Mouse (Mus musculus) heart, adult 9 months (tissue): Measurements from ENCODE around the gene Lrguk.

Experiments used
- DNase-seq, 2 experiments: peaks; one replicate each; pipeline ENCODE4 v3.0.0; 2022; ENCODE audit warnings: low spot score in 2 of 2

Gene Lrguk

DNA sequence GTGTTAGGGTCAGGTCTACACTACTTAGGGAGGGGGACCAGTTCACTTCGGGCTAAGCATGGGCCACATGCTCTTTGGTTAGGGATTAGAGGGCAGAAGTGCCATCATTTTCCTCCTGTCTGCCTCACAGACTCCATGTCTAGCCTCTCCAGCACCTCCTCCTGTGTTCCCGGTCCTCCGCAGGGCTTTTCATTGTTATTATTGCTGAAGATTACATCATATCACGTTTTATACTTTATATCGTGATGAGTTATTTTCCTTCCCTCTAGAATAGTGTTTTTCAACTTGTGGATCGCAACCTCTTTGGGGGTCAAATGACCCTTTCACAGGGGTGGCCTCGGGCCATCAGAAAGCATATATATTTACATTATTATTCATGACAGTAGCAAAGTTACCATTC lies 37.5 kb downstream of the Lrguk start:
- no peak for DNase-seq

DNA sequence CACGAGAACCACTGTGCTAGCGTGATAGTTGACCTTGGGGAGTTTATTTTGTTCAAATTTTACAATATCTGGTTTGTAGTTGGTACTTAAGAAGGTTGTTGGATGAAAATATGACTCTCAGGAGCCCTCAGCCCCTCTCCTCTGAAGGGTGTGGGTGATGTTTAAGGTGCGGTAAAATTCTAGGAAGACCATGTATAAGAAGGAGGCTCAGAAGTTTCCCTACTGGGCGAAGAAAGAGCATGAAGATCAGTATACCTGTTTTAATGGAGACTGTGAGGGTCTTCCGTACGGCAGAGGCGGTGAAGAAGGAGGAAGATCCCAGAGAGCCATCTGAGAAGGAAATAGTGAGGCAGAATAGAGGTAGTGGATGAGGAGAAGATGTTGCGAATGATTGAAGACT lies 38.0 kb downstream of the Lrguk start:
- no peak for DNase-seq

DNA sequence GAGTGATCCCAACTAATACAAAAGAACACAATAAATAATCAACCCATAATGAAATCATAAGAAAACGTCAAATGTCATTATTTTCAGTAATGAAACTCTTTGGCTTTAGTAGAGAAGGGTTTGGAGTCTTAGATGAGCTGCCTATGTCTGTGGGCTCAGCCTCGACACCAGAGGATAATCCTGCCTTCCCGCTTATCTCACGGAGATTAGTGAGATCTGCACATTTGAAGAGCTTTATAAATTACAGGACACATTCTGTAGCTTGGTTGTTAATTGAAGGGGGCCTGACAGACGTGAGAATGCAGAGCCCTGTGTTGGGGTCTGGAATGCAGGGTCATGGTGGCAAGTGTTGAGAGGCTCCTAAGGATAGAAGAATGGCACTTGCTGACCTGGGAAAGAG lies 42.7 kb downstream of the Lrguk start:
- DNase-seq, result no peak

DNA sequence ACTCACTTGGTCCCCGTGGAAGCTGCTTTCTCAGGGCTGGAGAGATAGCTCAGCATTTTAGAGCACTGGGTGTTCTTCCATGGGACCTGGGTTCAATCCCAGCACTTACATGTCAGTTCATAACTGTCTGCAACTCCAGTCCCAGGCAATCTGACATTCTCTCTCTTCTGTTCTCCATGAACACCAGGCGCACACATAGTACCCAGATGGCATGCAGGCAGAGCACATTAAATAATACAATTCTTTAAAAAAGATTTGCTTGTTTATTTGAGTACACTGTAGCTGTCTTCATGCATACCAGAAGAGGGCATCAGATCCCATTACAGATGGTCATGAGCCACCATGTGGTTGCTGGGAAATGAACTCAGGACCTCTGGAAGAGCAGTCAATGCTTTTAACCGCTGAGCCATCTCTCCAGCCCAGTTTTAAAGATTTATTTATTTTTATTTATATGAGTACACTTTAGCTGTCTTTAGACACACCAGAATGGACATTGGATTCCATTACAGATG lies 44.7 kb downstream of the Lrguk start:
- no peak for DNase-seq

DNA sequence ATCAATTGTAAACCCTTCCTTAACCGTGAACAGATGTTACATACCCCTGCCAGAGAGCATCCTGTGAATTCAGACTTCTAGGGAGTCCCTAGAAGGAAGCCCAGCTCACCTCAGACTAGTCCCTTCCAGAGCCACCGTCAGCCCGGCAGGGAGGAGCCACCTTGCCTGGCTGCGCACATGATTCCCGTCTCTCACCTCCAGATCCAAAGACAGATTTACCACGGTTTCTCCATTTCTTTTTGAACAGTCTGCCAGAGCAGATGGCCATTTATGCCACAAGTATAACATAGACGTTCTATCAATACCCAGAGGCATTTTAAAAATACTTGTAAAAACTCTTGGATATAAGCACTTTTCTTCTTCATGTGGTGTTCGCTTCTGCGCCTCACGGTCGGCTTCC lies 46.3 kb downstream of the Lrguk start:
- no peak for DNase-seq

DNA sequence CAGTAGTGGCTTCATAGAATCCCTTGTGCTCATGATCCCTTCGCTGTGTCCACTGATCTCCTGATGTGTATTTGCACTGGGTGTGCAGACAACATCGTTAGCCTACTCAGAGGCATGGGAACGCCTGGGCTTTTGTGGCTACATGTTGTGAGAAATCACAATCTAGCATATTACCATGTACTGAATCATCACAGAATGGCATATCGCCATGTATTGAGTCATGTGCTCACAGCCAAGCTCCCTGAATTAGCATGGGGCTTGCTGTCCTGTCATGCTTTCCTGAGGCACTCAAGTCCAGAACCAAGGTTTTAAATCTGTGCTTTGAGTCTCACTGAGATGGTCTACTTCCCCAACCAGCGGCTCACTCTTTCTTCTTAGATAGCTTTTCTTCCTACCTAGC lies 54.2 kb downstream of the Lrguk start:
- no peak for DNase-seq

DNA sequence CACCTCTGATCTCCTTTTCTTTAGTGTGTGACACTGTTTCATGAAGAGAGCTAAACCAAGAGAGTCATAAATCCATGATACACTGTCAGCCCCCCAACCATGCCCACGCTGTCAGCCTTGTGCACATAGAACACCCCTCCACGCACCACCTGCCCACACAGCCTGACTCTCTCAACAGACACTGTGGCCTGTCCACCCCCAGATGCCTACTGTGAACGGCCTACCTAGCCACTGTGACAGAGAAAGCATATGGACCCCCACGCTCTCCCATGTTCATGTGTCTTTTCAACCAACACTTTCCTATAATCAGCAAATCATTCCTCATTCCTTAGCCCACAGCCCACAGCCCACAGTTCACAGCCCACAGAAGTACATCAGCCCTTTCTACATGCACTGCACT lies 58.5 kb downstream of the Lrguk start:
- DNase-seq, result no peak

DNA sequence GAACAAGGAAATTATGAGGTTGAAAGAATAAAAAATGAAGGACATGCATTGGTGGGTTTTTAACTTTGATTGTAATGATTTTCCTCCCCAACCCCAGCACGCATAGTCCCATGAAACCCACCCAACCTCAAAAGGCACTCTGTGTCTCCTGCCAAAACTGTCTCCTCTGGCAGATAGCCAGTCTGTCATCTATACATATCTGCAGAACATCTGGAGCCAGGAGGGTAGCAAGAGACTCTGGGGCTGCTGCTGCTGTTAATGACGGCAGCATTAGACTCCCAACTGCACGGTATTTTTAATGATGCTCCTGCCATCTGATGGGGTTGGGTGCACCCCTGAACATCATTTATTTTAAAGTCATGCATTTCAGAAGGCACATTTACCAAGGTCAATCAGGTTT lies 59.7 kb downstream of the Lrguk start:
- no peak for DNase-seq

DNA sequence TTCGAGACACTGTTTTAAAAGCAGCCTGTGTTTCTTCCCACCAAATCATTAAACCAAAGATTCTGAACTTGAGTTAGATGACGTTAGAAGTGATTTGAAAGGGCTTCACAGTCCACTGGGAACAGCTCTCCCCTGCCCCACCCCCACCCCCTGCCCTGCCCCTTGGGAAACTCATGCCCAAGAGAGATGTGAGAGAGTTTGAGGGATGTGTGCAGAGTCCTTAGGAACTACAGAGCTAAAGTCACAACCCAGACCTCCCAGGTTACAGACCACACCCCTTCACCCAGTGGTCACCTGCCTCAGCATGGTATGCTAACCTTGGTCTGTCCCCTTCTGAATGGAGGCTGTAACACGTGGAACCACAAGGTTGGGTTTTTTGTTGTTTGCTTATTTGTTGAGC lies 62.3 kb downstream of the Lrguk start:
- DNase-seq, result no peak

DNA sequence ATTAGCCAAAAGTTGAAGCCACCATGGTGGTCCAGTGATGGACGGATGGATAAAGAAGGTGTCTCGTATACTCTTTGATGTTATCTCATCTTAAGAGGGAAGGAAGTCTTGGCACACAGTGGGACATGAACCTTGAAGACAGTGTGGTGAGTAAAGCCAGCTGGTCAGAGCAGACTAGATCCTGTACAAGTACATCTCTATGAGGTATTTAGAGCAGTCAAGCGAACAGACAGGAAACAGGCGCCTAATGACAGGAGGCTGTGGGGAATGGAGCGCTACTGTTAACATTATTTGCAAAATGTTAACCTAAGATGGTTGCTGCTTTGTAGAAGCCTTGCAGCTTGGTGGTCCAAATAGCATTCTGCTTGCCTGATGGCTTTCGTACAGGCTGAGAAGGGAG lies 67.0 kb downstream of the Lrguk start:
- no peak for DNase-seq

DNA sequence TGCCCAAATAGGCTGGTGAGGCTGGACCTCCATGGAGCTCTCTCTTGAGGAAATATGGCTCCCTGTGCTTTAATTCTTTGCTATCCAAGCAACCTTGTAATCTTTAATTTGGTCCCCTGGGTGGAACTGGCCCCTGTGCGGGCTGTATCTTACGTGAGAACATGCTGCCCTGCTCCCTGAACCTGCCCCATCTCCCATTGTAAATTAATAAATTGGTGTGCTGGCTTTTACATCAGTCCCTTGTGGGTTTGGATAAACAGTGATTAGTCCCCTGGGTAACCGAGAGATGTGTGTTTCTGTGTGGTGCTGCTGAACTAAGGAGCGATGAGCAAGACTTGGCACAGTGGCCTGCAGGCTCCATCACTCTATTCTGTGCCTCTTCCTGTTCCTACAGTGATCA lies 67.7 kb downstream of the Lrguk start:
- DNase-seq, result no peak

DNA sequence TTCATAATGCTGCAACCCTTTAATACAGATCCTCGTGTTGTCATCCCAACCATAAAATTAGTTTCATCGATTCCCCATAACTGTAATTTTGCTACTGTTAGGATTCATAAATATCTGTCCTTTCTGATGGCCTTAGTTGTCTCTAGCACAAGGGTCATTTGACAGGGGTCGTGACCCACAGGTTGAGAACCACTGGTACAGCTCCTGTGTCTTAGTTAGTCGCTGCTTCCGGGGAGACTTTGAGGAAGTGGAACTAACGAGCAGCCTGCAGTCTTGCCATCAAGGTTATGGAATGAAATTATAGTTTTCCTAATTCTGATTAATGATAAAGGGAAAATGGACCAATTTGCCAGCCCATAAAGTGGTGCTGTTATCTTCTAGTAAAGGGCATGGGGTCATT lies 70.5 kb downstream of the Lrguk start:
- no peak for DNase-seq

DNA sequence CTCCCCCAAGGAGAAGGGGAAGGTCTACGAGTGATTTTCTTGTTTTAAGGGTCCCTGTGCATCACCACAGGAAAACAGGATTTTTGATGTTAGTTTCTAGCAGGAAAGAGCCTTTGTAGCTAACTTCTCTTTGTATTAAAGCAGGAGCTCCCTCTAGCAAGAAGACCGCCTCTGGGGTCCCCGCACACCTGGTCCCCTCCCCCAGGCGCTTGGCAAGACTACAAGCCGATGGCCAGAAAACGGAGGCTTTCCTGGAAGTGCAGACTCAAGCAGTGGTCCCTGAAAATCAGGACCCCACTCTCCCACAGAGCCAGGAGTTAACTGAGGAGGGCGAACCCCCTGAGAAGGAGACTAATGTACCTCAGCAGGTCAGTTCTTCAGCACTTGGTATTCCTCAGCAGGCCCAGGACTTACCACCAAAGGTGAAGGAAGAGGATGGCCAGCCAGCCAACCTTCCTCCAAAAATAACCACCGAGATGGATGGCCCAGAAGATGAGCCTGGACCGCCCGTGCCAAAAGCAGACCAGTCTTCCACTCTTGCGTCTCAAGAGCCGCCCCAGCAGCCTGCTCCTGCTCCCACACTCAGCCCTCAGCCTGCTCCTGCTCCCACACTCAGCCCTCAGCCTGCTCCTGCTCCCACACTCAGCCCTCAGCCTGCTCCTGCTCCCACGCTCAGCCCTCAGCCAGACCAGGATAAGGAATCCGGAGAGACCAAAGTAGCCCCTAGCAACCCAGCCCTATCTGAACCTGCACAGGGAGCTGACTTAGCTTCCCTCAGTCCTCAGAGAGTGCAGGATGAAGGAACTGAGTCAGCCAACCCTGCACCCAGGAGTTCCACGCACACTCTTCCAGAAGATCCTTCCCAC lies 72.5 kb downstream of the Lrguk start:
- no peak for DNase-seq

DNA sequence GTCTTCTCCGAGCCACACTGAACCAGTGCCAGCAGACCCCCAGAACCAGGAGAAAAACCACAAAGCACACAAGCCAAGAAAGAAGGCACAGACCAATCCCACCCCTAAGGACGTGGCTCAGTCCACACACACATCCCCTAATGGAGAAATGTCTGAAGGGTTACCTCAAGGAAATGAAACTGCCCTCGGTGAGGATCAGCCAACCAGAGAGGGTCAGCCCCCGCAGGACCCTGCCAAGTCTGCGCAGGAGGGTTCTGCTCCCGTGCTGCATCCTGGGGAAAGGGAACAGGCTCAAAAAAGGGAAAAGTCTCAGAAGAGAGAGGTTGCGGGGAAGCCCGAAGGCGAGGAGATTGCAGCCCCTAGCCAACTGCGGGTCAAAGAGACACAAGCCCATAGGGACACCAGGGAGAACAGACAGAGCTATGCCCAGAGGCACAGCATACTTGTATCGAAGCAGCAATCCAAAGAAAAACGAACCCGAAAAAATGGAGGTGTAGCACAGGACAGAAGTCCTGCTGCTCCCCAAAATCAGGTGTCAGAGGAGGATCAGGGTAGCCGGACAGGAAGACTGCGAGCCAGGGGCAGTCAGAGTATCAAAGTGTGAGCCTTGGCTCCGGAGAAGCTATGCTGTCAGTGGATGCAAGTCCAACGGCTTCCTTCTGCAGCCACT lies 74.1 kb downstream of the Lrguk start:
- DNase-seq, result no peak

DNA sequence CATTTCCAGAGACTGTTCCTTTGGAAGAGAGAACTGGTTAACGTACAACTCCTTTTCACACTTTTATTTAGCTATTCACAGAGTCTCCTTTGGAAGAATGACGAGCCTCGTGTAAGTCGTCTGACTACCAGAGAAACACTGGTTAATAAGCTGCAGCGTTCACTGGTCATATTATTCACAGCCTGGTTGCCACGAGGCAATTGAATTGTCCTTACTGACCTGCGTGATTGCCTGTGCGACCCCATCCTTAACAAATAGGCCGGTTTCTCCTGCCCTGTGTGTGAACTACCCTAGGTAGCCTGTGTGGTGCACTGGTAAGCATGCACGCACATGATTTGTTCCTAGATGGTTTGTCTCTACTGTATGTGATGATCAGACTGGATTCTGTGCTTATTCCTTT lies 81.3 kb downstream of the Lrguk start:
- DNase-seq, result no peak

DNA sequence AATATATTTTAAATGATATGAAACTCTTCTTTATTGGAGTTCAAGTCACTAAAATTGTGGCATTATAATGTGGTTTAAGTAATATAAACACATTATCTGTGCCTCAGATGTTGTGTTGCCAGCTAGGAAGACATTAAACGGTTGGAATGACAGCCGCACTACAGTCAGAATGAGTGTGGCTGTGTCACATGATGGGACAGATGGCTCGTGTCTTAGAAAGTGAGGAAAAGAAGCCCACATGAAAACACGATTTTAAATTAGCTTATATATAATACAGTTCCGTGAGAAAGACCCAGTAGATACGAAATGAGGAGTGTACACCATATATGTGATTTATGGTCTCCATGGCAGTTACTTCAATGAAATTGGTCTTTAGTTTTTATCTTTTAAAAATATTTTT lies 82.2 kb downstream of the Lrguk start:
- DNase-seq, result no peak

DNA sequence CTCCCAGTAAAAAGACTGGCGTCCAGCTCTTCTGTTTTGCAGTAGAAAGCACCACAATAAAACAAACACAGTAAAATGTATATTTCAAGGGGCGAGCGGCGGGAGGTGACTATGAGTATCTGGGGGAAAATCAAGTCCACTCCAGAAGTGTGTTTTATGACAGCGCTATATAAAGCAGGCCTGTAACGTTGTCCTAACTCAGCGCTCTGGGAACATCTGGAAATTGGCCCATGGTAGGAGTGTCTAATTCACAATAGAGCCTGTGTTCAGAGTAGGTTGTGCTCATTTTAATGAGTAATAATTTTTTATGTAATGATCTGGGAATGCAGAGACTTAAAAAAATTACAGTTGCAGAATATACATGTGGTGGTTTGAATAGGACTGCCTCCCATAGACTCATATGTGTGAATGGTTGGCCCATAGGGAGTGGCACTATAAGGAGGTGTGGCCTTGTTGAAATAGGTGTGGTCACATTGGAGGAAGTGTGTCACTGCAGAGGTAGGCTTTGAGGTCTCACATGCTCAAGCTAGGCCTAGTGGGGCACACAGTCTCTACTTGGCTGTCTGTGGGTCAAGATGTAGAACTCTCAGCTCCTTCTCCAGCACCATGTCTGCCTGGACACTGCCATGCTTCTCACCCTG lies 87.7 kb downstream of the Lrguk start:
- DNase-seq, result no peak

DNA sequence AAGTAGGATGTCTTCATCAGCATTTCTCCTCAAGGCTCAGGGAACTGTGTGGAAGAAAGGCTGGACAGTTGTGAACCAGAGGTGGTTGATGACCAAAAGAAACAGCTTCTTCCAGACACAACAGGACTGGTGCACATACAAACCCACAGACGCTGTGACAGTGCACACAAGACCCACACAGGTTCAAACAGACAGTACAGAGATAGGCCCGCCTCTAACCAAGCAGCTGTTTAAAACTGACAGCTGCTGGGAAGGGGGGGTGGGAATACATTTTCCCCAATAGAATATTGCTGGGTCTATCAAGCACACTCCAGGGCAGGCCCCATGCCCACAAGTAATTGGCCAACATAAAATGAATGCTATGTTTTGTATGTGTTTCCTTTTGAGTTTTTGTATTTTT lies 95.2 kb downstream of the Lrguk start:
- DNase-seq, result no peak

DNA sequence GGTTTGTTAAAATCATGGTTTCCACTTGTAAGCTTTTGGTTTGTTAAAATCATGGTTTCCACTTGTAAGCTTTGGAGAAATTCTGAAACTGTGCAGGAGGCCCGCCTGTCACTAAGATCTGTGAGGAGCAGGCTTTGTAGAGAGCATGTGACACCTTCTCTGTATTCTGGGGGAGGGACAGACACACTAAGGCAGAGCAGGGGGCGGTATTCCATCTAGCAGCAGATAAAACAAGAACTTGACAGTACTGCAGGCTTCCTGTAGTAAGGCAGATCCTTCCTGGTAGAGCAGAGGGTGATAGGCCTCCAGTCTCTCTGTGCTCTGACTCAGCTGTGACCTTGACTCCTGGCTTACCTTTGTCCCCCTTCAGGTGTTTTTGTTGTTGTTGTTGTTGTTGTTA lies 100.0 kb downstream of the Lrguk start:
- no peak for DNase-seq

DNA sequence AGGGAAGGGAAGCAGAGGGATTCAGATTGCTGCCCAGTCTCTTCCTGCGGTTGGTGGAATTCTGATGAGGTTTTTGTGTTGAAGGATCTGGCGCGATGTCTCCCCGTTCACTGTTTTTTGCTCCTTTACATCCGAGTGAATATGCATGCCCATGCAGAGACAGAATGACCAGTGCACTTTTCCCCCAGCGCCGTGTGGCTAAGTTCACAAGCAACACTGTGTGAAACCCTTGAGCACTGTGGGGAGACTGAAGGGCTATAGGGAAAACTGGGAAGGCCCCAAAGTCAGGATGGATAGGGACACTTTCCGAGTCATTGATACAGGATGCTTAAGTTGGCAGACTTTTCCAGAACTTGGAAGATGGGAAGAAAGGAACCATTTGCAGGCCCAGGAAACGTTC lies 103.1 kb downstream of the Lrguk start:
- no peak for DNase-seq

DNA sequence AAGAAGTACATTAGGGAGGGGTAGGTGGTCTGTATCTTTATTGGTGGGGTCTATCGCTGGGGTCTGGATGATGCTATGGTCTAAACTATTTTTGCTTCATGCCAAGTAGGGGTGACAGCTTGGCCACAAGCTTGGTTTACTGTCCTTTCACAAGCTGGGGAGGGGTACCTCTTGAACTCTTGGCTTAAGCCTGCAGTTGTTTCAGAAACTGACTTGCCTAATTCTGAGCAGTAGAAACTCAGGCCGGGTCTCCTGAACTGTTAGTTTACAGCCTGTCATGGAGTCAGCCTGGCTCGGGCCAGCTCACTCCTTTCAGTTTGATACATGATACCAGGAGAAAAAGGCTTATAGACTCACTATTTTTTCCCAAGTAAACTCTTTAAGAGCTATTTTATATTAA lies 109.1 kb downstream of the Lrguk start:
- DNase-seq, result no peak

DNA sequence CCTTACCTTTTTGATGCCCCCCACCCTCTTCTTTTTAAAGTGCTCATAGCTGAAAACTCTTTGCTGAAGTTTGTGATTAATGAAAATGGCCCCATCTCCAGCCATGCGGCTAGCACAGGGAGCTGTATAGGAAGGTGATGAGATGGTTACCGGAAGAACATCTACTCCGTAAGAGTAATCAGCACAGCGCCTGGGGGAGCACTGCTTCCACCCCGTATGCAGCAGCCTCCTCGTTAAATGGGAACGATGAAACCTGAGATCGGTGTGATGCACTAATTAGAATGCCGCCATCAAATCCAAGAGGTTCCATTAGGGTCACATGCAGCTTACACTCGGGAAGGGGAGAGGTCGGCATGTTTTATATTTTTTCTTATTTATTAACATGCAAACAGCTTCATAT lies 113.7 kb downstream of the Lrguk start:
- DNase-seq, result no peak

DNA sequence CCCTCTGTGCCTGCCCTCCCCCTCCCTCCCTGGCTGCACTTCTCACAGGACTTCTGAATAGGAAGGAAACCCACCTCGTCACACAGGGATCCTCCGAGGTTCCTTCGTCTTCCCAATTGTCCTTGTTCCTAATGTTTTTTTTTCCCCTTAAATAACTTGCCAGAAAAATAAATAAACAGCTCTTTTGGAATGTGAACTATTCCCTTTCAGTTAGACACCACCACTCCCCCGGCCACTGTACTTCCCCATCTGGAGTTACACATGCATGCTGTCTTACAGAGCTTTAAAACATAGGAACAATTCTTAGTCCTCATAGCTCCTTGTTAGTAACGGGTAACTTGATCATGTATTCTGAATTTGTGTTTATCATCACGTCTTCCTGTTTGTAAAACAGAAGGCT lies 116.8 kb downstream of the Lrguk start:
- DNase-seq, result no peak
